Mouse (Mus musculus) bone marrow, adult 2 months (tissue): ENCODE data around the gene Klhl5. TPM values are rescaled to one million over a fixed set of nuclear protein-coding genes. Genes with fewer than 3 reads are reported as not detected.
"Not testable (repeated sequence)": the region's sequence is repeated elsewhere in the genome, so short reads cannot be mapped to it uniquely, and the experiment has no call there.

ENCODE experiments used
- H3K27ac ChIP-seq: fragments of 200-500 bp; 2 replicates; pipeline ENCODE4 v1.5.1; 2012; ENCODE audit warnings: low read depth, mild to moderate bottlenecking, control low read depth, inconsistent platforms, low read length; ENCODE audit not compliant: control insufficient read depth, poor library complexity, insufficient read depth
- H3K4me1 ChIP-seq: fragments of 200-500 bp; 2 replicates; pipeline ENCODE4 v1.6.1; 2011; ENCODE audit warnings: low read length; ENCODE audit not compliant: control insufficient read depth, insufficient read depth
- H3K4me3 ChIP-seq: fragments of 200-500 bp; replicated peaks from 2 replicates; pipeline ENCODE3; 2011; ENCODE audit warnings: mild to moderate bottlenecking, low read depth, low read length, control low read depth; ENCODE audit not compliant: control insufficient read depth
- CTCF ChIP-seq: fragments of 200-500 bp; IDR thresholded peaks from 2 replicates; pipeline ENCODE4 v1.5.1; 2011; ENCODE audit warnings: low read length, control low read depth; ENCODE audit not compliant: control insufficient read depth, insufficient read depth
- POLR2A ChIP-seq: fragments of 200-500 bp; IDR thresholded peaks from 2 replicates; pipeline ENCODE4 v1.6.1; 2011; ENCODE audit warnings: low read depth, mild to moderate bottlenecking, control low read depth, low read length, borderline replicate concordance; ENCODE audit not compliant: control insufficient read depth
- WGBS: fragments of 180-500 bp; shearing (Covaris S2); methylation state at CpG from one replicate; pipeline ENCODE4 v1.1.7; 2018; 5-methylcytosine and 5-hydroxymethylcytosine counted together
- polyA plus RNA-seq: library from polyadenylated mRNA; stranded (reverse); fragments of >200 nt; gene quantifications from 2 replicates; pipeline ENCODE4 v1.2.4, GENCODE M21; 2011; ENCODE audit warnings: low replicate concordance; ENCODE audit not compliant: missing spikeins, insufficient read depth, insufficient read length

Gene Klhl5
- polyA plus RNA-seq, 1 experiment, result 14.9 TPM

DNA sequence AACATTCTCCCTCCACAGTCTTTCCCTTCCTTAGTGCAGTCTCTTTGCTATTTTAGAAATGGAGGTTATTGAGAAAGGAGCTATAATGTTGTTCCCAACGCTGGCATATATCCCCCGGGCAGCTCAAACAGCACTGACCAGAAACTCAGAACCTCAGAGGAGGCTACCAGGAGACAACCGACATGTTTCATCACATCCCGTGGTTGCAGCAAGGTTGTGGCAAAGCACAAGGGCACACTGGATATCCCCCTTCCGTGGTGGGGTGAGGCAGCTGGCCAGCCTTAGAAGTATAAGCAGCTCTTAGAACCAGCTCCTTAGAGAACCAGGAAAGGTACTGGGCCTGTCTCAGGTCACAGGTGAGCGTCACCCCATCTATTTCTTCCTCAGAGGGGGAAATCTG lies 5.7 kb upstream of the Klhl5 start:
- TF ChIP-seq CTCF, result no peak
- no peak for TF ChIP-seq POLR2A
- no peak overlapping the region for H3K4me3 ChIP-seq
- peaks cover 4% of the 10 kb centered on the region; the same call in 1 of the 2 replicates for H3K4me1 ChIP-seq
- peak overlapping the region; percentile 75 for H3K27ac ChIP-seq
- 17% methylated on average over 6 of the region's 6 CpGs for WGBS

- Histone ChIP-seq H3K4me3 (no peak overlapping the region), H3K4me1 (peaks cover 4% of the 10 kb centered on the region; the same call in 1 of the 2 replicates), H3K27ac (peak overlapping the region; percentile 75)
- no peak for TF ChIP-seq POLR2A
- TF ChIP-seq CTCF, result no peak
- WGBS, result 27% methylated on average over 3 of the region's 3 CpGs
Measured at GRCm38 (mm10) chr5:65102026-65102640, 5.2 kb upstream of the Klhl5 start.

GRCm38 (mm10) chr5:65102641-65103042 lies 4.7 kb upstream of the Klhl5 start:
- Histone ChIP-seq H3K4me3 (peak overlapping the region; percentile 44), H3K4me1 (peaks cover 4% of the 10 kb centered on the region; the same call in 1 of the 2 replicates), H3K27ac (peak overlapping the region; percentile 75)
- 2% methylated on average over 10 of the region's 10 CpGs for WGBS
- TF ChIP-seq POLR2A, result no peak
- no peak for TF ChIP-seq CTCF

DNA sequence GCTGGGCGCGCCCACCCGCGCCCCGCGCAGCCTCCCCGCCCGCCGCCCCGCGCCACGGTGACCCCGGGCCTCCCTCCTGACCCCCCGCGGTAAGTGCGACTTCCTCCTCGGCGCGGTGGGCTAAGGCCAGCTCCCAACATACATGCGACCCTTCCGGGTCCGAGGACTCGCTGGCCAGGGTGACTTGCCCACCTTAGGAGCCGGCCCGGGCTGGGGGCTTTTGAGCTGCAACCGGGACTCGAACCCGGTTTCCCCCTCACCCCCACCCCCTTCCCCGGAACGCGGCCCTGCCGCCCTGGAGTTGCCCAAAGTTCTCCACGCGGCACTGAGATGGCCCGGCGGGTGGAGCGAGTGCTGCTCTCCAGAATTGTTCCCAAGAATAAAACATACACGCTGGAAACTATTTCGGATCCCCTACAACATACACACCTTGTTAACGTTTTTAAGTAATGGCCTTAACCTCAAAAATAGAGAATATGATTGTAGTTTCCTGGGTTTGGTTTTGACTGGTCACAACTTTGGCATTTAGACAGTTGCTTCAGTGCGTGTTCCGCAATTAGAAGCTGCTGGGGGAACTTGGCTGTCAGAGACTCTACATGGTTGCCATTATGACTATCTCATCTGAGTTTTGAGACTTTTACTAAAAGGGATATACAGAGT lies 564 bp downstream of the Klhl5 start:
- TF ChIP-seq POLR2A, result no peak
- no peak for TF ChIP-seq CTCF
- WGBS, result under 1% methylated on average over 42 of the region's 42 CpGs
- Histone ChIP-seq H3K27ac (peak overlapping the region; percentile 90), H3K4me1 (no peaks in the 10 kb centered on the region; the same call in 1 of the 2 replicates), H3K4me3 (peak overlapping the region; percentile 69)

GRCm38 (mm10) chr5:65112225-65112624 lies 4.9 kb downstream of the Klhl5 start:
- H3K27ac ChIP-seq, H3K4me3 ChIP-seq, H3K4me1 ChIP-seq: not testable (repeated sequence)
- 55% methylated on average over 3 of the region's 3 CpGs for WGBS

- 63% methylated on average over 6 of the region's 6 CpGs for WGBS
- H3K27ac ChIP-seq, result no peak overlapping the region
- H3K4me3 ChIP-seq, result no peak overlapping the region
- no peak for TF ChIP-seq POLR2A
- TF ChIP-seq CTCF, result no peak
- peaks cover 2% of the 10 kb centered on the region for H3K4me1 ChIP-seq
Measured at GRCm38 (mm10) chr5:65113323-65113722, 6.0 kb downstream of the Klhl5 start.

- H3K27ac ChIP-seq, result peak overlapping the region; percentile 57; the same call in 1 of the 2 replicates
- H3K4me1 ChIP-seq, result peaks cover 3% of the 10 kb centered on the region
- no peak for TF ChIP-seq CTCF
- no peak for TF ChIP-seq POLR2A
- 77% methylated on average over 2 of the region's 2 CpGs for WGBS
- no peak overlapping the region for H3K4me3 ChIP-seq
Measured at GRCm38 (mm10) chr5:65116789-65117188, 9.4 kb downstream of the Klhl5 start.

DNA sequence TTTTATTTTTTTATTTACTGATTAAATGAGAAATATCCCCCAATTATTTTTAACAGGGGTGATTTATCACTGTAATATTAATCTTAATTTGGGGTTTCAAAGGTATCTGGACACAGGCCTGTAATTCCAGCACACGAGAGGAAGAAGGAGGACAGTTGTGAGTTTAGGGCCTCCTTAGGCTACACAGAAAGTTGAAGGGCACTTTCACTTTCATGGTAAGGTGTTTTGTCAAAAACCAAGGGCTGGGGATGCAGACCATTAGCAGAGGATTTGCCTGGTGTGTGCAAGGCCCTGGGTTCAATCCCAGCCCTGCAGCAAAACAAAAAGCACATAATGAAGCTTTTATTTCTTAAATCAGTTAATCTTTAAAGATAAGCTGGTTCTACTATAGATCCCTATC lies 12.2 kb downstream of the Klhl5 start:
- no peak for TF ChIP-seq CTCF
- TF ChIP-seq POLR2A, result no peak
- WGBS, result 19% methylated on average over 1 of the region's 1 CpGs
- peaks cover 3% of the 10 kb centered on the region for H3K4me1 ChIP-seq
- no peak overlapping the region; the same call in 1 of the 2 replicates for H3K27ac ChIP-seq
- H3K4me3 ChIP-seq, result no peak overlapping the region
